Mouse (Mus musculus) forebrain, embryonic 15.5 days (tissue): ENCODE measurements at regions not wholly inside any gene's neighbourhood (a gene's known extent, or its start where the extent isn't known, plus 50 kb on each side); places are given as distances from the start of the nearest gene placed in this dataset.

Experiments used
- ATAC-seq: fragments of 200-750 bp; cut with Nextera tagmentation; replicated peaks from 2 replicates; pipeline ENCODE4 v1.8.0; 2017; ENCODE audit warnings: mild to moderate bottlenecking, moderate TSS enrichment, moderate library complexity
- H3K27ac ChIP-seq: fragments of 300-500 bp; sonication (generic); replicated peaks from 2 replicates; pipeline ENCODE4 v1.5.1; 2015; ENCODE audit warnings: mild to moderate bottlenecking, inconsistent platforms
- H3K27me3 ChIP-seq: fragments of 300-500 bp; sonication (generic); 2 replicates; pipeline ENCODE4 v1.6.1; 2015; ENCODE audit warnings: inconsistent platforms
- H3K36me3 ChIP-seq: fragments of 300-500 bp; sonication (generic); 2 replicates; pipeline ENCODE4 v1.6.1; 2015; ENCODE audit warnings: mild to moderate bottlenecking, inconsistent platforms
- H3K4me1 ChIP-seq: fragments of 300-500 bp; sonication (generic); 2 replicates; pipeline ENCODE4 v1.6.1; 2015; ENCODE audit warnings: inconsistent platforms
- H3K4me2 ChIP-seq: fragments of 300-500 bp; sonication (generic); replicated peaks from 2 replicates; pipeline ENCODE4 v1.6.1; 2015; ENCODE audit warnings: mild to moderate bottlenecking, inconsistent platforms
- H3K4me3 ChIP-seq: fragments of 300-500 bp; sonication (generic); 2 replicates; pipeline ENCODE4 v1.5.1; 2015; ENCODE audit warnings: mild to moderate bottlenecking, inconsistent platforms
- H3K9ac ChIP-seq: fragments of 300-500 bp; sonication (generic); replicated peaks from 2 replicates; pipeline ENCODE4 v1.6.1; 2015; ENCODE audit warnings: mild to moderate bottlenecking, inconsistent platforms
- H3K9me3 ChIP-seq: fragments of 300-500 bp; sonication (generic); 2 replicates; pipeline ENCODE4 v1.6.1; 2016; ENCODE audit warnings: inconsistent platforms
- WGBS: fragments of 180-500 bp; shearing (Covaris S2); methylation state at CpG from one replicate; pipeline ENCODE4 v1.1.7; 2015; ENCODE audit warnings: mixed read lengths; 5-methylcytosine and 5-hydroxymethylcytosine counted together

DNA sequence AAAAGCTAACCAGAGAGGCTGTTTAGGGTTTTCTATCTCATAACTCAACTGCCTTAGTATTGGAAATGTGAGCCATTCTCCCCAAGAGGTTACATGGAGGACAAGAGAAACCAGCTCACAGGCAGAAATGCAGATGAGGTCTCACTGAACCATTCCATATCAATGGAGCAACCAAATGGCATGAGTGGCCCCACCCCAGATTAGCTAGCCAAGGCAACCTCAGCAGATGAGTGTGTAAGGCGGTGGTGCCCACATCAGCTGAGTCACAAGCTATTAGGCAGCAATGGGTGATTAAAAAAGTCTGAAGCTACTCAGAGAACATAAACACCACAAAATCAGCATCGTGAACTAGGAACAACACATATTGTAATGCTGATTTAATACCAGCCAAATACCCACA, 133.2 kb downstream of the Lpin1 start:
- peaks cover 7% of the 10 kb centered on the region; the same call in 1 of the 2 replicates for H3K4me1 ChIP-seq
- H3K27me3 ChIP-seq: no peaks in the 10 kb centered on the region
- no peak overlapping the region for H3K4me3 ChIP-seq
- no peaks in the 10 kb centered on the region for H3K36me3 ChIP-seq
- ATAC-seq: no peak
- H3K9me3 ChIP-seq: no peaks in the 10 kb centered on the region
- no peak overlapping the region for H3K9ac ChIP-seq
- WGBS: 85% methylated on average over 2 of the region's 2 CpGs
- H3K4me2 ChIP-seq: no peak overlapping the region
- no peak overlapping the region for H3K27ac ChIP-seq

- WGBS: 68% methylated on average over 4 of the region's 4 CpGs
- H3K27ac ChIP-seq: no peak overlapping the region
Measured at GRCm38 (mm10) chr12:16474361-16475080, 136.2 kb downstream of the Lpin1 start.

DNA sequence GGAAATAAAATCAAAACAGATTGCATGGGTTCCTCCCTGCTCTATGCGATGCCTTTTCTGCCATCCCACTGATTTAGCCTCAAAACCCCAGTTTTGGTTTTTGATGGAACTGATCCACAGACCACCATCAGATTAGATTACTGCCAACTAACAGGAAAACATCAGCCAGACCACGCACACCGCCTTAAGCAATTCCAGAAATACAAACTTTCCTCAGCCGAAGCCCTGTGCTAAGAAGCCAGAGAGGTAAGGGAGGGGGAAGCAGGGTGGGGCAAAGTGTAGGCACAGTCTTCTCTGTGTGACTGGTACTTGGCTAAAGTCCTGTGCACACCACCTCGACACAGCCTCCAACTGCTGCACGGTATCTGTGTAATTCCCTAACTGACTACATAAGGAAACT, 153.3 kb downstream of the Lpin1 start:
- WGBS: 93% methylated on average over 6 of the region's 6 CpGs
- Histone ChIP-seq H3K9me3 (no peaks in the 10 kb centered on the region), H3K4me3 (no peak overlapping the region), H3K4me1 (no peaks in the 10 kb centered on the region), H3K27ac (no peak overlapping the region), H3K4me2 (no peak overlapping the region), H3K27me3 (no peaks in the 10 kb centered on the region), H3K36me3 (no peaks in the 10 kb centered on the region), H3K9ac (no peak overlapping the region)
- ATAC-seq: no peak

More at GRCm38 (mm10) chr12:16474361-16475080, 136.2 kb downstream of the Lpin1 start:
- Histone ChIP-seq H3K4me1 (peaks cover 7% of the 10 kb centered on the region; the same call in 1 of the 2 replicates), H3K4me2 (no peak overlapping the region), H3K9me3 (no peaks in the 10 kb centered on the region), H3K4me3 (no peak overlapping the region), H3K9ac (no peak overlapping the region), H3K27me3 (no peaks in the 10 kb centered on the region), H3K36me3 (no peaks in the 10 kb centered on the region)
- 0 out of 2 replicates have a peak, but pooled peaks have one; percentile 58 for ATAC-seq

GRCm38 (mm10) chr12:16450771-16451435, 159.9 kb downstream of the Lpin1 start:
- Histone ChIP-seq H3K9ac (no peak overlapping the region), H3K4me3 (no peak overlapping the region), H3K4me1 (no peaks in the 10 kb centered on the region), H3K4me2 (no peak overlapping the region), H3K36me3 (no peaks in the 10 kb centered on the region), H3K9me3 (peaks cover 3% of the 10 kb centered on the region; the same call in 1 of the 2 replicates), H3K27me3 (no peaks in the 10 kb centered on the region), H3K27ac (no peak overlapping the region)
- ATAC-seq: no peak
- 55% methylated on average over 3 of the region's 3 CpGs for WGBS

- Histone ChIP-seq H3K9ac (no peak overlapping the region), H3K4me3 (no peak overlapping the region), H3K4me1 (peaks cover 10% of the 10 kb centered on the region; the same call in 1 of the 2 replicates), H3K36me3 (no peaks in the 10 kb centered on the region), H3K4me2 (no peak overlapping the region), H3K27ac (no peak overlapping the region), H3K27me3 (no peaks in the 10 kb centered on the region), H3K9me3 (no peaks in the 10 kb centered on the region)
- no peak for ATAC-seq
- 91% methylated on average over 5 of the region's 5 CpGs for WGBS
Measured at GRCm38 (mm10) chr12:16438717-16439116, 172.0 kb downstream of the Lpin1 start.

DNA sequence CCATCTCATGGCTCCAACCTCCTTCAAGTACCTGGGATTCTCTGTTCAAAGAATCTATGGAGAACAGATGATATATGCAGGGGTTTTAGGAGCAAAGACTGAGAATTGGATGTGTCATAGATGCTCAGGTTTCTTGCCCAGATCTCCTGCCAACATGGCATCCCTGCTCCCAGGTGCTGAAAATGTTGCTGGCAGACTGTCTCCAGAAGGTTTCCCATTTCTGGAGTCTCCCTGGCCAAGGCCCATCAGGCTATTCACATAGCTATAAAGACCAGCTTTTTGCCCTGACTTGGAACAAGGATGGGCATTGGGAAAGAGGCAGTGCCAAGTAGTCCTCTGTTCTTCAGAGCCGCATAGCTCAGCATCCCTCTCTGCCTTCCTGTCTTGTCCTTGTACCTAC, 173.8 kb downstream of the Lpin1 start:
- no peak overlapping the region for H3K27ac ChIP-seq
- 97% methylated on average over 1 of the region's 1 CpGs for WGBS

DNA sequence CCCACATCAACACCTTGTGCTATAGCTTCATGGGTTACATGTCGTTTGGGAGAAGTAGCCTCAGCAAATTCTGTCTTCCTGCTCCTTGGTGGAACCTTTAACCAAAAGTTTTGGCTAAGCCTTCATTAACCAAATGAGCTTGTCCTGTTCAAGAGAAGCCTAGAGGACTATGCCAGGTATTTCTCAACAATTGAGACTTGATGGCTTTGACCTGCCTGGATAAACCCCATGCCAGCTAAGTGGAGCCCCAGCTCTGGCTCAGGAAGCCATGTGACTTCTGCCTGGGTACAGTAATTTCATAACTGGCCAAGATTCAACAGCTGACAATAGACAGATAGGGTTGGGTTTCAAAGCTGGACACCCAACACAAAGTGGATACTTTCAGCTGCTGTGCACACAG, 174.5 kb downstream of the Lpin1 start:
- Histone ChIP-seq H3K27ac (no peak overlapping the region), H3K27me3 (no peaks in the 10 kb centered on the region), H3K4me2 (no peak overlapping the region), H3K9ac (no peak overlapping the region), H3K4me1 (peaks cover 10% of the 10 kb centered on the region; the same call in 1 of the 2 replicates), H3K4me3 (no peak overlapping the region), H3K9me3 (no peaks in the 10 kb centered on the region), H3K36me3 (no peaks in the 10 kb centered on the region)
- WGBS: 95% methylated on average over 1 of the region's 1 CpGs
- ATAC-seq: no peak

More for the DNA sequence above, 173.8 kb downstream of the Lpin1 start:
- H3K27me3 ChIP-seq: no peaks in the 10 kb centered on the region
- ATAC-seq: no peak
- H3K9ac ChIP-seq: no peak overlapping the region
- no peaks in the 10 kb centered on the region for H3K9me3 ChIP-seq
- H3K4me1 ChIP-seq: peaks cover 10% of the 10 kb centered on the region; the same call in 1 of the 2 replicates
- H3K4me3 ChIP-seq: no peak overlapping the region
- H3K36me3 ChIP-seq: no peaks in the 10 kb centered on the region
- no peak overlapping the region for H3K4me2 ChIP-seq

GRCm38 (mm10) chr12:16434739-16435138, 176.0 kb downstream of the Lpin1 start:
- Histone ChIP-seq H3K27me3 (no peaks in the 10 kb centered on the region), H3K4me1 (peaks cover 10% of the 10 kb centered on the region; the same call in 1 of the 2 replicates), H3K36me3 (no peaks in the 10 kb centered on the region), H3K9ac (no peak overlapping the region), H3K4me2 (no peak overlapping the region), H3K9me3 (no peaks in the 10 kb centered on the region), H3K27ac (no peak overlapping the region), H3K4me3 (no peak overlapping the region)
- peak; percentile 77 for ATAC-seq
- WGBS: 33% methylated on average over 1 of the region's 1 CpGs

DNA sequence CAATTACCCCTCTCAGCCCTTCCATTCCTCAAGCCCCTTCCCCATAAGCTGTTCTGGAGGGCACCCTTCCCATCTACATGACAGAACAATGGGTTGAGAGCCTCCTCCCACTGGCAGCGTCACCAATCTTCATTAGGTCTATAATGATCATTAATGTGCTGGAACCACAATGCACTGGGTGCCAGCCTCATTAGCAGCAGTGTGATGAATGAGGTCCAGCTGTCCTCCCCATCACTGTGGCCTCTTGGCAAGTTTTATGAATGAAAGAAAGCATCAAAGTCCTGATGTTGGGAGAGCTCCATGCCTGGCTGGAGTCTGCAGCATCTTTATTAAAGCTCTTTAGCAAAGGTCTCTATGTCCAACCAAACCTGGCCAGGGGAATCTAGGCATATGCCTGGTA, 176.5 kb downstream of the Lpin1 start:
- peak; percentile 92 for ATAC-seq
- Histone ChIP-seq H3K9ac (no peak overlapping the region), H3K9me3 (no peaks in the 10 kb centered on the region), H3K4me3 (no peak overlapping the region), H3K4me1 (peaks cover 10% of the 10 kb centered on the region; the same call in 1 of the 2 replicates), H3K27me3 (no peaks in the 10 kb centered on the region), H3K27ac (no peak overlapping the region), H3K36me3 (no peaks in the 10 kb centered on the region), H3K4me2 (no peak overlapping the region)
- 7% methylated on average over 1 of the region's 1 CpGs for WGBS

GRCm38 (mm10) chr12:16425980-16426379, 184.8 kb downstream of the Lpin1 start:
- no peaks in the 10 kb centered on the region for H3K4me1 ChIP-seq
- no peaks in the 10 kb centered on the region for H3K9me3 ChIP-seq
- WGBS: 83% methylated on average over 5 of the region's 5 CpGs
- no peak overlapping the region for H3K4me2 ChIP-seq
- no peak overlapping the region for H3K9ac ChIP-seq
- no peaks in the 10 kb centered on the region for H3K27me3 ChIP-seq
- H3K36me3 ChIP-seq: no peaks in the 10 kb centered on the region
- no peak overlapping the region for H3K4me3 ChIP-seq
- ATAC-seq: no peak
- no peak overlapping the region for H3K27ac ChIP-seq

- H3K27ac ChIP-seq: no peak overlapping the region
- no peak overlapping the region for H3K4me3 ChIP-seq
- no peak for ATAC-seq
- H3K36me3 ChIP-seq: no peaks in the 10 kb centered on the region
- H3K4me2 ChIP-seq: no peak overlapping the region
- H3K4me1 ChIP-seq: no peaks in the 10 kb centered on the region
- H3K9me3 ChIP-seq: no peaks in the 10 kb centered on the region
- H3K27me3 ChIP-seq: no peaks in the 10 kb centered on the region
- 94% methylated on average over 4 of the region's 4 CpGs for WGBS
- no peak overlapping the region for H3K9ac ChIP-seq
Measured at GRCm38 (mm10) chr12:16424526-16424925, 186.2 kb downstream of the Lpin1 start.

DNA sequence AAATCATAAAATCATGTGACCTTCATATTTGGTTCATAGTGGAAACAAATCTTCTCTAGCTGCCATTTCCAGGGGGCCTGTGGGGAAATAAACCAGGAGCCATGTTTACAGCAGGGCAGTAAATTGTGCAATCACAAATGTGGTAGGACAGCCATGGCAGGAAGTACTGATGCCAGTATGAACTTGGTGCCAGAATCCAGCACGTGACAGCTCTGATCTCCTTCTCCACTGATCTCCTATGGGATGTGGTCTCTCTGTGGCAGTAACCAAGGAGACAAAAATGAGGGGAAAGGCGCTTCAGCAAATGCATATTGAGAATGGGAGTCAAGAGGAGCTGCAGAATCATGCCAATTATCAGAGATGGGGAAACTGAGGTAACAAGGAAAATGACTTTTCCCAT, 215.0 kb downstream of the Lpin1 start:
- Histone ChIP-seq H3K36me3 (no peaks in the 10 kb centered on the region), H3K9me3 (no peaks in the 10 kb centered on the region), H3K27me3 (no peaks in the 10 kb centered on the region), H3K4me3 (no peak overlapping the region), H3K27ac (no peak overlapping the region), H3K4me1 (no peaks in the 10 kb centered on the region), H3K4me2 (no peak overlapping the region), H3K9ac (no peak overlapping the region)
- no peak for ATAC-seq
- 81% methylated on average over 2 of the region's 2 CpGs for WGBS
